Mouse (Mus musculus) left cerebral cortex, postnatal 25 days (tissue): Measurements from ENCODE around the gene Lrrc23. TPM values are rescaled to one million over a fixed set of nuclear protein-coding genes. Genes with fewer than 3 reads are reported as not detected.

Experiments used
- DNase-seq, 2 experiments: peaks; one replicate each; pipeline ENCODE4 v3.0.0; 2022; ENCODE audit warnings: low spot score in 2 of 2, mixed read lengths in 1 of 2
- intact Hi-C: fragments of 180-260 bp; cut with DNase I; formaldehyde crosslinking; loops from one replicate; pipeline ENCODE4 v1.15.1; 2025
- total RNA-seq, 2 experiments: library from RNA; stranded (reverse); gene quantifications; 2 replicates each; pipeline ENCODE4 v1.2.3; 2021

The Lrrc23 gene
- total RNA-seq, 2 experiments from 2014 or later: 1.5 to 1.9 TPM

GRCm38 (mm10) chr6:124780917-124781316 lies 1.4 kb upstream of the Lrrc23 start:
- DNase-seq: peak in 1 of 2 experiments; percentile 51
- intact Hi-C loops: no loop called here

GRCm38 (mm10) chr6:124779984-124780416 lies 473 bp upstream of the Lrrc23 start:
- intact Hi-C loops: no loop called here

GRCm38 (mm10) chr6:124770511-124770910 lies 9.0 kb downstream of the Lrrc23 start:
- no peak for DNase-seq
- intact Hi-C loops: no loop called here

More at GRCm38 (mm10) chr6:124779984-124780416, 473 bp upstream of the Lrrc23 start:
- DNase-seq: no peak

- intact Hi-C loops: no loop called here
- no peak for DNase-seq
Observed at GRCm38 (mm10) chr6:124770013-124770412, 9.5 kb downstream of the Lrrc23 start.

DNA sequence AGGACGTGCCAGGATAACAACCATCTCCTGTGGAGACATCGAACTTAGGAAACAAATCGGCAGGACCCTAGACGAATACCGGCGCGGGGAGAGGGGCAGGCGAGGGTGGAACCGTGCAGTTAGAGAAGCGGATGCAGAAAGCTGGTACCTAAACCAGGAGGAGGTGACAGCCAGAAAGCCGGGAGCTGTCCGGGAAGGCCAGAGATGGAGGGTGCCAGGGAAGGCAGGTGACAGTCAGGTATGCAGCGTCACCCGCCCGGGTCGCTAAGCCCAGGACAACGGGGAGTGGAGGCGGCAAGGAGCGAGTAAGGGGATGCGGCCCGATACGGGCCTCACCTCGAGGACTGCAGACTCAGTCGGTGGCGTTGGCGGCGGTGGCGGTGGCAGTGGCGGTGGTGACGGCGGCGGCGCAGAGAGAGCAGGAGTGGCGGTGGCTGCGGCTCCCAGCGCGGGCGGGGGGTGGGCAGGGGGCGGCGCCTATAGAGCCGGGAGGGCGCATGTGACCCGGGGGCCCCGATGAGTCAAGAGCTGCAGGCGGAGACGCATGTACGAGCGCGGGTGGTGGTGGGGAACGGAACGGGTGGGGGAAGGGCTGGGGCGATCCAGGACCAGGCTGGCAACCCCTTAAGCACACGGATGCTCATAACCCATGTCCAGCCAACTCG lies 10.3 kb downstream of the Lrrc23 start, which contains the start of gene Eno2:
Eno2 (minus strand) TSS at position 573 of the 665 bp plus-strand sequence.
- intact Hi-C loops: loop anchor here (1.0 to 2.0 kb wide), 2 partner anchors 36 to 40 kb away; no protein-coding TSS in a partner anchor
- peak; percentile 81 to 84 for DNase-seq

GRCm38 (mm10) chr6:124768704-124769044 lies 10.9 kb downstream of the Lrrc23 start:
- intact Hi-C loops: loop anchor here (1.0 to 2.0 kb wide), 2 partner anchors 36 to 41 kb away; no protein-coding TSS in a partner anchor

GRCm38 (mm10) chr6:124767920-124768703 lies 11.4 kb downstream of the Lrrc23 start:
- intact Hi-C loops: loop anchor here (2.0 kb wide), 1 partner anchor 37 kb away; no protein-coding TSS in a partner anchor
- peak in 1 of 2 experiments; percentile 76 for DNase-seq

More at GRCm38 (mm10) chr6:124768704-124769044, 10.9 kb downstream of the Lrrc23 start:
- no peak for DNase-seq

DNA sequence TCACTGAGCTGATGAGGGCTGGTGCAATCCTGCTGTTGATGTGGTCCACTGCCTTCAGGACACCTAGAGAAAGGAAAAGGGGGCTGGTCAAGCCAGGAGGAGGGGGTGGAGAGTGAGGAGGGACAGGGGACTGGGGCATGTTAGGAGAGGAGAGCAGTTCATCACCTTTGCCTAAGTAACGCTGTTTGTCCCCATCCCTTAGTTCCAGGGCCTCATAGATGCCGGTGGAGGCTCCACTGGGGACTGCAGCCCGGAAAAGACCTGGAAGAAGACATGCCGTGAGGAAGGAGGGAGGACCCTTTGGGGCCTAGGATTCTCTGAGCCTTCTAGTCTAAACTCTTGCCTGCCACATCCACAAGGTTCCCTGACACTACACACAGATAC lies 12.0 kb downstream of the Lrrc23 start:
- no peak for DNase-seq
- intact Hi-C loops: no loop called here

- intact Hi-C loops: no loop called here
- DNase-seq: no peak
Observed at GRCm38 (mm10) chr6:124765951-124766350, 13.6 kb downstream of the Lrrc23 start.

DNA sequence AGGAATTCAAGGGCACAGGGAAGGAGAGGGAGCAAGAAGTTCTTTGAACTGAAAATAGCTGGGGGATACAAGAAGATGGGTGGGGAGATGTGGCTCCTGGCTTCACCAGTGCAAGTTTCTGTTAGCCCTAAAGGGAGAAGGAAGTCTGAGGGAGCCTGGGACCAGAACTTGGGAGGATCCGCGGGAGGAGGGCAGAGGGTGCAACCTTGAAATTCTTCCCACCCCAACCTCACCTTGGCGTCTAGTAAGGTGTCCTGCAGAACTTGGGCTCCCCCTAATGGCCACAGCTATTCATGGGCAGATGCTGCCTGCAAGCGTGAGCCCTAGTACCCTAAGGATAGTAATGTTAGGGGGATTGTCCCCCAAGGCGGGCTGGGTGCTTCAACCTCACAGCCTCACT lies 20.3 kb downstream of the Lrrc23 start:
- peak; percentile 83 to 86 for DNase-seq
- intact Hi-C loops: loop anchor here (2.0 to 5.0 kb wide), 3 partner anchors 14 to 97 kb away; partner anchors contain the start of genes Emg1, Lpcat3 and Phb2

- no peak for DNase-seq
- intact Hi-C loops: loop anchor here (2.0 to 5.0 kb wide), 3 partner anchors 14 to 97 kb away; partner anchors contain the start of genes Emg1, Lpcat3 and Phb2
Observed at GRCm38 (mm10) chr6:124758849-124759232, 20.7 kb downstream of the Lrrc23 start.

GRCm38 (mm10) chr6:124757909-124758848 lies 21.3 kb downstream of the Lrrc23 start:
- intact Hi-C loops: loop anchor here (2.0 to 5.0 kb wide), 3 partner anchors 13 to 96 kb away; partner anchors contain the start of genes Emg1, Lpcat3 and Phb2
- DNase-seq: peak; percentile 66 to 77

GRCm38 (mm10) chr6:124757351-124757880 lies 22.1 kb downstream of the Lrrc23 start:
- intact Hi-C loops: loop anchor here (5.0 kb wide), 2 partner anchors 45 to 95 kb away; partner anchors contain the start of genes Emg1, Lpcat3 and Phb2

GRCm38 (mm10) chr6:124756652-124757350 lies 22.7 kb downstream of the Lrrc23 start:
- intact Hi-C loops: loop anchor here (5.0 kb wide), 2 partner anchors 44 to 94 kb away; partner anchors contain the start of genes Emg1, Lpcat3 and Phb2

More at GRCm38 (mm10) chr6:124757351-124757880, 22.1 kb downstream of the Lrrc23 start:
- DNase-seq: no peak

DNA sequence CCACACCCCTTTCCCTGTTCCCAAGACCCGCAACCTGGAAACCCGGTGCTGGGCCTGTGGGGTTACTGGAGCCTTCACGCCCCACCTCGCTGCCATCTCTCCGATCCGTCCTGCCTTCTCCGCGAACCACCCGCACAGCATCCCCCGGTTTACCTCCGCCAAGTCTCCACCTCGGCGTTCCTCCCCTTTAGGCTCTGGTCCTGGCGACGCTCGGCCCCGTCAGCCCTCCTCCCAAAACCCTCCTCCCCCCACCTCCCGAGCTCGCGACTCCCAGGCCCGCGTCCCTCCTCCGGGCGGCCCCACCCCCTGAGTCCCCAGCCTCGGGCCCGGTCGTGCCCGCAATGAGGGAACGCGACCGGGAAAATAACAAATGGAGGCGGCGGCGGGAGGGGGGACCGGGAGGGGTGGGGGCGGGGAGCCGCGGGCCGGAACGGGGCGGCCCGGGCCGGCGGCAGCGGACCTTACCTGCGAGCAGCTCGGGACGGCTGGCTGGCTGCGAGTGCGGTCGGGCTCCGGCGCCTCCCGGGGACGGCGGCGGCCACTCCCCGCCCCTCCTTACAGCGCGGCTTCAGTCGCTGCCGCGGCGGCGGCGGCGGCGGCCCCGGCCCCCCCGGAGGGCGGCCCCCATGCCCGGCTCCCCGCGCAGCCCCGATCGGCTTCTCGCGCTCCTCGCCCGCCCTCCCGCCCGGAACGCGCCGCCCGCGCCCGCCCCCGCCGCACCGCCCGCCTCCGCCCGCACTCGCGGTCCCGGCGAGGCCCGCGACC lies 23.5 kb downstream of the Lrrc23 start, which contains the start of the genes Gm45234 and Atn1:
Gm45234 (minus strand) TSS at position 191 of the 765 bp plus-strand sequence.
Atn1 (minus strand) TSS at position 694 of the 765 bp plus-strand sequence.
- intact Hi-C loops: loop anchor here (5.0 kb wide), 2 partner anchors 44 to 94 kb away; partner anchors contain the start of genes Emg1, Lpcat3 and Phb2

More at GRCm38 (mm10) chr6:124756652-124757350, 22.7 kb downstream of the Lrrc23 start:
- DNase-seq: peak; percentile 76 to 79

GRCm38 (mm10) chr6:124755306-124755705 lies 24.2 kb downstream of the Lrrc23 start:
- intact Hi-C loops: loop anchor here (5.0 kb wide), 2 partner anchors 43 to 93 kb away; partner anchors contain the start of genes Emg1, Lpcat3 and Phb2
- DNase-seq: no peak

More for the DNA sequence above, 23.5 kb downstream of the Lrrc23 start, which contains the start of the genes Gm45234 and Atn1:
- peak in 1 of 2 experiments; percentile 55 for DNase-seq

- intact Hi-C loops: no loop called here
- DNase-seq: no peak
Observed at GRCm38 (mm10) chr6:124753861-124754260, 25.7 kb downstream of the Lrrc23 start.
